Mouse (Mus musculus) adrenal gland, postnatal 25 days (tissue): ENCODE measurements around the gene Timm8a2. TPM values are rescaled to one million over a fixed set of nuclear protein-coding genes. Genes with fewer than 3 reads are reported as not detected.

Experiments used
- DNase-seq: peaks from one replicate; pipeline ENCODE4 v3.0.0; 2021; ENCODE audit warnings: mixed read lengths
- total RNA-seq: library from RNA; stranded (reverse); gene quantifications from 2 replicates; pipeline ENCODE4 v1.2.3, GENCODE M21; 2021

The Timm8a2 gene
- total RNA-seq, 1 experiment from 2014 or later = not detected

DNA sequence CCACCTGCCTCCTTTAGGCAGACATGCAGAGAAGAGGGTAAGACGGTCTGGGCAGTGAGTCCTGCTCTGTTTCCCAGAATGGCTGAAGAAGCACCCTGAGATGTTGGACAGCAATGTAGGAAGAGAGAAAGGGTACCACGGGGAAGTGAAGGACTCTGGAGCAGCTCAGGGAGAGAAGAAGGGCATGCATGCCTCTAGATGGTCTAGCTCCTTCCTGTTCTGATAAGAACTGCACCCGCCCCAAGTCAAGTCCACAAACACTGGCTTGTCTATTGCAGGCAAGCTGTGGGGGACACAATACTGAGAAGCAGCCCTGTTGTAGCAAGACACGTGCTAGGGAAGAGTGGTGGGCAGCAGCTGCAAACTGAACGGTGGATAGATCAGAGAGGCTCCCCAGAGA is 22.3 kb upstream of the Timm8a2 start:
- DNase-seq = no peak

DNA sequence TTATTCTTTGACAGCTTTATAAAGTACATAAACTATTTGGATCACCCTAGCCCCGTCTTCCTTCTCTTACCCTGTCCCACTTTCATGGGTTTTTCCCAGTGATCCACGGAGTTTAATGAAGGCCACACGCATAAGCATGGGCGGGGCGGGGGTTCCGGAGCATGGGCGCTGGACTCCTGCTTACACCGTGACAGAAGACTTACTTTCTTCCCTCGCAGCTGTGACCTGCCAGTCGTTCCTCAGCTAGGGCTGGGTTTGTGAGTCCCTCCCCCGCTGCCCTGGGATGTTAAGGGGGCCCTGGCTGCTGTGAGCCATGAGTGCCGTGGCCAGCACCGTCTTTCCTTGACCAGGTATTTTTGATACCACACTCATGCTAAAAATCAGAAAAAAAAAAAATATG is 21.7 kb upstream of the Timm8a2 start:
- no peak for DNase-seq

DNA sequence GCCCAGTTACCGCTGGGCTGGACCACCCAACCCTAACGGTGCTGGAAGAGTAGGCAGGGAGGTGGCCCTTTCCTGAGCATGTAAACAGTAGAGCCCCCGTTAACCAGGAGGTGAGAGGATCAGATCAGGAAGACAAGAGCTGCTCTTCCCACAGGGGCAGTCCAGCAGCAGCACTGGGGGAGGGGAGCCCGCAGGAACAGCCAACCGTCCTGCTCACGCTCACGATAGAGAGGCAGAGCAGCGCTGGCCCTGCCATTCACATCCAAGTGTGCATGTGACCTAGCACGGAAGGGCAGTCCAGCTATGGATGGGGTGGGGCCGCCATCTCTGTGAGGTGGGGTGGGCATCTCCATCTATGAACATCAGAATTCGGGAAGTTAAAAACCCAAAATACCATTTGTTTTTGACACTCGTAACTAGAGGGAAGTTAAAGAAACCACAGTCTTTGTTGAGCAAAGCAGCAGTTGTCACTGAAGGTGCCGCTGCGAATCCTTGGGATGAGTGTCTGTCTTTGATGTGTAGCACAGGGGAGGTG is 21.0 kb upstream of the Timm8a2 start:
- no peak for DNase-seq

DNA sequence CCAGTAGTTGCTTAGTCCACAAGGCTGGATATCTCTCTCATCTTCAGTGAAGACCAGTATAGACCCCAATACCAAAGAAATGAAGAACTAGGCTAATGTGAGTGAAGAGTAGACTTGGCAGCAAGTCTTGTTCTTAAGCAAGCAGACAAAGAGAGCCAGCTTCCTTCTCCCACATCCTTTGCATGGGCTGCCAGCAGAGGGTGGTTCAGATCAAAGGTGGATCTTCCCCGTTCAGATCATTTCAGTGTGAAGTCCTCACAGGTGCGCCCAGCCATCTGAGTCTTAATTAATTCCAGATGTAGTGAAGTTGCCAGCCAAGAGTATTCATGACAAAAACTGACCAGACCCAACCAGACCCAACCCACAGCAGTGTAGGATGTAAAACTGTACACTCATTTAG is 16.5 kb upstream of the Timm8a2 start:
- DNase-seq = no peak

DNA sequence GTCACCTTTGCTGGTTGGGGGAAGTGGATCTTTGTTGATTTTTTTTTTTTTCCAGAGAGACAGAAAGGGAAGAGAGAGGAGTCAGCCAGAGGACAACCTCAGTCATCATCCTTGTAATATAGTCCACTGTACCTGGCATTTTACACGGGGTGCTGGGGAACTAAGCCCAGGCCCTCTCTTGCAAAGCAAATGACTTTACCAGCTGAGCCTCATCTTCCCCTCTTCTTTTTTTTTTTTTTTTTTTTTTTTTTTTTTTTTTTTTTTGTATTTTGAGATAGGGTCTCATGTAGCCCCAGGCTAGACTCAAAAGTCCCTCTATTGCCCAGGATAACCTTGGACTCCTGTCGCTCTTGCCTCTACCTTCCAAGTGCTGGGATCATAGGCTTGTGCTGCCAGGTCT is 15.1 kb upstream of the Timm8a2 start:
- DNase-seq = no peak

DNA sequence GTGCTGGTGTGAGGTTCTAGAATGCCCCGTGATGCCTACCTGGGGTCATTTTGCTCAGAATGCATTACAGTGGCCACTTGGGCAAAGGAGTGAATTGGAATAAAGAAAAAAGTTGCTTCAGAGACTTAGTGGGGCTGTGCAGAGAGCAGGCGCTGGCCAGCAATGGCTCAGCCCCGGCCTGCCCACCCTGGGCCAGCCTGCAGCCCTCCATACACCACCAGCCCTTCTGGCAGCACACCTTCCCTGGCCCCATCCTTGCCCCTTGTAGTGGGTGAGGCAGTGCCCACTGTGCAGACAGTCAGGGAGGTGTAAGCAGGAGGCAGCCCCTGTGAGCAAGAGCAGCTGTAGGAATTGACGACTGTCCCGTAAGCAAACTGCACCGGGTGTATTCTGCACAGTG is 13.9 kb upstream of the Timm8a2 start:
- no peak for DNase-seq

DNA sequence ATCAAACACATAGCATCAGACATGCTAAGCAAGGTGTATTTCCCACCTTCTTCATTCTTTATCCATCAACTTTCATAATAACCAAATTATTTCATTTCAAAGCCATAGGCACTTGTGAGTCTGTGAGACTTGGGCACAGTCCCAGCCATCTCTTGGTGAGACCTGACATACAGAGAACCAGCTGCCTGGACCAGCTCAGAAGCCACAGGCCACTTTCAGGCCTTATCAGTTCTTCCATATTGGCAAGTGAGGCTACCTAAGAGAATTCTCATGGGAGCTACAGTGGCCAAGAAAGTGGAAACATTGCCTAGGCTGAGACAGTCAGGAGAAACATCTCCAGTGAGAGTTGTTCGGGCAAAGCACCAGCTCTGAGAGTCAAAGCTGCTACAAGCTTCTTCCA is 11.4 kb upstream of the Timm8a2 start:
- no peak for DNase-seq

DNA sequence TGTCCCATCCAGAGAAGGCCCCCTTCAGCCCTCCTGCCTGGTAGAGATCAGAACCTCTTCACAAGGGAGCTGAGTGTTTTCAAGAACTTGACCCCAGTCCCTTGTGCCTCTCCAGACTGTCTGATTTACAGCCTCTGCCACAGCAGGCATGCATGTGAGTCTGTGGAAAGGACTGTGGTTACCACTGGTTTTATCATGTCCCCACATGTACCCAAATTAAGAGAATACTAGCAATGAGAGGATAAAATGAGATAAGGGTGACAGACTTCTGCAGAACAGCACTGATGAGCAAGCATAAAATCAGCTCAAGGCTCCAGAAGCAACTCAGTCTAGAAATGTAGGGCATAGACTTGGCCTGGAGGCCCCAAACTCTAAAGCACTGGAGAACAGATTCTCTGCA is 10.5 kb upstream of the Timm8a2 start:
- no peak for DNase-seq

DNA sequence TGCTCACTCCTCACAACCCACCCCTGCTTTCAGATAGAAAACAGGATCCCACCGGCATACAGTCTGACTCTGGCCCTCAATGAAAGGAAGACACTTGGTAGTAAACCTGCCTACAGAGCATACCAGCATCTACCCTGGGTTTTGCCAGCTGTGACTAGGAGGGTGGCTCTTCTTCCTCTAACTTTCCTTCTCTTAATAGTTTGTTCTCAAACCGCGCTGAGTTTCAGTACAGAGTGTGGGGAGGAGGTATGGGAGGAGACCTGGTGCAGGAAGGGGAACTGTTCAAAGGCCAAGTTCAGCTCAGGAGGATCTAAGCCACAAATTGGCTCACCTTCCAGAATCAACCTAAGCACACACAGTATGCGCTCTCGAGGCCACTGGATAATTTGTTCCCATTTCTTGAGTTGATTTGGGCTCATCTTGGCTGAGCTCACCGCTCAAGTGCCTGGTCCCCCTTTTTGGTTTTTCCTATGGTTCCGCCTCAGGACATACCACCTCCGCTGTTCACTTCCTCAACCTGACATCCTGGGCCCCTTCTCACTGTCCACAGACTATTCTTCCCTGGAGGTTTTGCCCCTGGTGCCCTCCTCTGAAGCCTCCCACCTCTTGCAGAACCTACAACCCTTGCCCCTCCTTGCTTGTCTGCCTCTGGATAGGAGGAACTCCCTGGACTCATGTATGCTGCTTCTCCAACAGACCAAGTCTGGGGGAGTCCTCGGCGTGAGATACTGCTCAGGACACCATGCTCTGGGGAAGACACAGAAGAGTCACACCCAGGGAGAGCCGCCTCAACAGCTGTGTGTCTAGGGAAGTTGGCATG is 5.3 kb upstream of the Timm8a2 start:
- no peak for DNase-seq

DNA sequence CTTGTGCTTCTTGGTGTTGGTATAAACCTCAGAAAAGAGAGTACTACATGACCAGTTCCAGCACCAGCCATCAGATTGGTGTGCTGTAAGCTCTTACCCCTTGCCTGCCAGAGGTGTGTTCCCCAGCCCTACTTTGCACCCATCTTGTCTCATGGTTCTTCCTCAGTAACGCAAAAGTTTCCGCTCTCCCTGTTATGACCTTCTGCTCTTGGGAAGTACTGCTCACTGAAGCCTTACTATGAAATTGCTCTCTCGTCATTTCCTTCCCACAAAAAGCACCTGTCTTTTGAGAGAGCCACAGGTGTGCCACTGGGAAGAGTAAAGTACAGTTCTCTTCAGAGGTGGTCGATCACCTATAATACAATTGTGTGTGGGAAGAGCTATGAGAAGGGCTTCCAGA is 4.6 kb upstream of the Timm8a2 start:
- DNase-seq = no peak

DNA sequence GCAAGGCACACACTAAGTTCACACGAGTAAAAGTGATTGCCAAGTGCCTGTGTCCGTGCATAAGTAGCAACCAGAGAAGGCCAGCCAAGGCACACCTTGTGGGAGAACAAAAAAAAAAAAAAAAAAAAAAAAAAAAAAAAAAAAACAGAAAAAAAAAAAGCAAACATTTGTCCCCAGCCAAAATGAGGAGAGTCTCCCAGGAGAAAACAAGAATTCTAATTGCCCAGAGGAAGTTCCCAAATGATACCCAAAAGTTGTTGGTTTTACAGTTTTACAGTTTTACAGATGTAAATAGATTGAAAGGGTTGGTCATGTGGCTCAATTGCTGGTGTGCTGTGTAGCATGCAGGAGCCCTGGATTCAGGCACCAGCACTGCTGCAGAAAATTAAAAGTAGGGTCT is 2.4 kb upstream of the Timm8a2 start:
- DNase-seq = no peak

DNA sequence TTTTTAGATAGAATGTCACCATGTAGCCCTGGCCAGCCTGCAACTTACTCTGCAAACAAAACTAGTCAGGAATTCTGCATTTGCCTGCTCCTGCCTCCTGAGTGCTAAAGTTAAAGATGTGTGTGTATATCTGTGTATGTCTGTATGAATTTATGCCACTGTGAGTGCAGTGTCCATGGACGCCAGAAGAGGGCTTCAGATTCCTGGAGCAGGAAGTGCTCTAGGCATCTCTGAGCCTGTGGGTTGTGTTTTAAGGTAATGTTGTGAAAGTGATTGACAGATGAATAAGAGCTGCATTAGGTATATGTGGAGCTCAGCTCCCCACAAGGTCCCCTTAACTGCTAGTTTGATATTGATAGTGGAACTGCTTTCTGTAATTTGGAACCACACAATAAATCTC is 707 bp downstream of the Timm8a2 start:
- no peak for DNase-seq

DNA sequence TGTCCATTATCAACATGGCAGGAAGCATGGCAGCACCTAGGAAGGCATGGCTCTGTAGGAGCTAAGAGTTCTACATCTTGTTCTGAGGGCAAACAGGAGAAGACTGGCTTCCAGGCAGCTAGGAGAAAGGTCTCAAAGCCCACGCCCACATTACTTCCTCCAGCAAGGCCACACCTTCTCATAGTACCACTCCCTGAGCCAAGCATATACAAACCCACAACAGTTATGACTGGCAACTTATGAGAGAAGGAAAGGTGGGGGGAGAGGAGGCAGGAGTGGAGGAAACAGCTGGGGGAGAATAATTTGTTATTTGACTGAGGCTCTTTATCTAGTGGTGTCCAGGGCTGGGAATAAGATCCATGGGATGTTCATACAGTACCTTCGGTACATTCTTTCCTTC is 1.4 kb downstream of the Timm8a2 start:
- DNase-seq = no peak

DNA sequence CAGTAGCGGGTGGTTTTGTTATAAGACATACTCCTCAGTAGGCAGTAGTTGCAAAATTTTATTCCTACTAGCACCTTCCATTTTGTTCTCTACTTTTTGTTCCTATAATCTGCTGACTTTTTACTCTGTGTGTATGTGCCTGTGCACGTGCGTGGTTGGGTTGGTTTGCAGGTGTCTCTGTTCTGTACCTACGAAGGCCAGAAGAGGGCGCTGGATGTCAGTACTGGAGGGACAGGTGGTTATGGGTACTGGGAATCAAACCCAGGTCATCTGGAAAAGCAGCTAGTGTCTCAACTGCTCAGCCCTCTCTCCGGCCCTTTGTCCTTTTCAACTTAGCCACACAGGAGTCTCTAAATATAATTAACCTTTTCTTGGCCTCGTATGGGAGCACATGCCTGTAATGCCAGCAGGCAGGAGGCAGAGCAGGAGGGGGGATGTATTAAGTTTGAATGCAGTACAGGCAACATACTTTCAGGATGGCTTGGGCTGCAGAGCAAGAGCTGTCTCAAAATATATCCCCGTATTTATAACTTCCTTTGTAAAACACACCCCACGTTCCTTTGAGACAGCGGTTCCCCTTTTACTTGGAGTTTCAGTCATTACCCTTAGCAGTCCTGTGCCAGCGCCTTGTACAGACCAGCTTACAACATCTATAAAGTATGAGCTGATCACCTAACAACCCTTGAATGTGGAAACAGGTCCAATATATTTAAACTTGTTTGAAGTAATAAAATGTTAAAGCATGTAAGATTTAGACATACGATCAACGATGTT is 4.6 kb downstream of the Timm8a2 start:
- no peak for DNase-seq

DNA sequence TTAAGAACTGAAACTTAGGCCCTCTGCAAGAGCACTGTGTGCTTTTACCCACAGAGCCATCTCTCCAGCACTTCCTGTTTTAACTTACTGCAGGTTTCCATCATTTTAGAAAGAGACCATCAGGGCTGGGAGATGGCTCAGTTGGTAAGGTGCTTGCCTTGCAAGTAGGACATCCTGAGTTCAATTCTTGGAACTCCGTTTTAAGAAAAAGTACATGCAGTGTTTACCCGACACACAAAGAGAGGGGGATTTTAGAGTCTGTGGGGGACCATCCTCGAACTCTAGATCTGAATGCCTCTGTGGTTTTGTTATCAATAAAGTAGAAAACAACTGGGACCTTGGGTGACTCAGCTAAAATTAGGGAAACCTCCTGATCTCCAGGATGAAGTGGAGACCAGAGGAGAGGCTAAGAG is 6.9 kb downstream of the Timm8a2 start:
- DNase-seq = no peak

DNA sequence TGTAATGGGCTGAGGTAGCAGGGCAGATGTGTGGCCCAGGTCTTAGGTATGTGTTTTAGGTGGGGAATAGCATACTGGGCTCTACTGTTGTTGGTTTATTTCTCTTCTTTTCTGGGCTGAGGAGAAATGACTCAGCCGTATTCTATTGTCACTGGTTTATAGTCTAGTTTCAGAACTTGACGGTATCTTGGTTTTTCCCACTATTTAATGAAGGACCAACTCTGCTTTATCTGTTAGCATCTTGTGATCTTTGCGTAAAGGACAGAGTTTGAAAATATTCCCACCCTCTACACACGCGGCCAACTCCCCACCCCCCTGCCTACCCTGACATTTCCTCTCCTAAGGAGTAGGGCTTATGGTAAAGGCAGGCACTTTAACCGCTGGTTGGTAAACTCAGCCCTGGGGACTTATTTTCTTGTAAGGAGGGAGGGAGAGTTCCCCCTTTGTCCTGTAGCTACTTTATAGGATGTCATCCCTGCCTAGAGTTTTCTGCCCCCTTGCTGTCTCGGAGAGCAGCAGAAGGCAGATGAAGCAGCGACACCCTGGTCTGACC is 7.7 kb downstream of the Timm8a2 start:
- no peak for DNase-seq

DNA sequence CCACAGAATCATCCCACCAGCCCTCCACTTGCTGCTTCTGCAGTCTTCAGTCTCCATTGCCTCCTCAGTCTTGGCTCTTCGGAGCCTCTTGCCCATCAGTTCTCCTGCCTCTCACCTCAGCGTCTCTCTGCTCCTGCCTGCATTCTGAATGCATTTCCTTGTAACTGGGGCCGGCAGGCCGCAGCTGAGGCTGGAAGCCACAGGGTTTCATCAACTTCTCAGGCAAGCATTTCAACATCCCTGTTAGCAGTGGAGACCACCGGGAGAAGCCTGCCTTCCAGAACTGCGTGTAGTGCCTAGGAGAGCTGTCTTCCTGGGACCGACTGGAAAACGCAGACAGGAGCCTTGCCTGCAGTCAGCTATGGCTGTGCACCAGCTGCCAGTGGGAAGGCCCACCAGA is 13.3 kb downstream of the Timm8a2 start:
- DNase-seq = no peak

DNA sequence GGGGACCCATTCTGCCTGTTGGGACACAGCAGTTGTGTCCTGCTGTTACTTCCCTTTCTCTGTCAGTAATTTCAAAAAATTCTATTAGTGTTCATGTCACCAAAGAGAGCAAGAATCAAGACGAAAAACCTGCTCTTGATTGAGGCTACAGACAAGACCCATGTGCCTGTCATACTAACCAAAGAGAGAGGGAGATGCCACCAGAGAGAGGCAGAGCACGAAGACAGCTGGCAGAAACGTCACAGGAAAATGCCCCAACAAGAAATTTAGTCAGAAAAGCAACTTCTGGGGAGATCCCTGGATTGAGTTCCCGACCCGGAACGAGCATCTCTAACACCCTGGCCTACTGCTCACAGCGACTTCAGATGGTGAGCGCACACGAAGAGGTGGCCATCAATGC is 14.3 kb downstream of the Timm8a2 start:
- DNase-seq = no peak

DNA sequence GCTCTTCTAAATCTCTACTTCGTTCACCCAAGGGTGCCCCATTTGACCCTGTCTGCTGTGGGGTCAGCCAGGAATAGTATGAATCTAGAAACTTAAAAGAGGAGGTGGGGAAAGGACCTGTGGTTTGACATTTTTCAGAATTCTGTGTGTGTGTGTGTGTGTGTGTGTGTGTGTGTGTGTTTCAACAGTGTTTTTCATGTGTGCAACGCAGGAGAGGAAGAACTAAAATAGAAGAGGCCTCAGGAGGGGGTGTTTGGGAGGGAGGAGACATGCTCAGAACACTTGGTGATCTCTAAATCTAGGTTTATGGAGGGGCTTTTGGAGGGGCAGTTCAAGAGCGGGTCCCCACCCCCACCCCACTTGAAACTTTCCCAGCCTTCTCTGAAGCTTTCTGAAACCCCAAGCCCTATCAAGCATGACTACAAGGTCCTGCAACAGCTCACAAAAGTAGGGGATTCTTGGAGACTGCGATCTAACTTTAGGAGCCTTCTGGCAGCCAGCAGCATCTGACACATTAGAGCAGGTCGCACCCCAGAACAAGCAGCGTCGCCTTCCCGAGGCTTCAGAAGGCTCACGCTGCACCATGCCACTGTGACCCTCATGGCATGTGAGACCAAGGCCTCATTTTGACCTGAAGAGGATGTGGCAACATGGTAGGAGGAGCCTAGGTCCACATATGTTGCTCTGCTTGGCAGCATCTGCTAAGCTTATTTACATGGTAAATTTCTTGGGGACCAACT is 18.6 kb downstream of the Timm8a2 start:
- DNase-seq = no peak

DNA sequence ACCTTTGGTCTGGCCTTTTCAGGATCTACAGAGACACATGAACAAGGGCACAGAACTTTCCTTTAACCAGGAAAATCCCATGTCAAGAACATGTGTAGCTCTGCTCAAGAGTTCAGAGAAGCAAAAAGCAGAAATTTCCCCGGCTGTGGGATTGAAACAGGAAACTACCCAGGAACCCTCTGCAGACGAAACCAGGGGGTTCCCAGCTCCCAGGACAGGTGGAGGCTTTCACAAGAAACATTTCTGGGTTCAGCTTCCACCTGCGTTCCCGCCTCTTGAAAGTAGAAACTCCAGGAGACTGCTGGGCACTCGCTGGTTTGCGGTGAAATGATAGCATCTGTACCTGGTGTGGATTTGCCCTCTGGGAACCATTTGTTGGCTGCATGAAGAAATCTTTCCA is 22.4 kb downstream of the Timm8a2 start:
- no peak for DNase-seq

DNA sequence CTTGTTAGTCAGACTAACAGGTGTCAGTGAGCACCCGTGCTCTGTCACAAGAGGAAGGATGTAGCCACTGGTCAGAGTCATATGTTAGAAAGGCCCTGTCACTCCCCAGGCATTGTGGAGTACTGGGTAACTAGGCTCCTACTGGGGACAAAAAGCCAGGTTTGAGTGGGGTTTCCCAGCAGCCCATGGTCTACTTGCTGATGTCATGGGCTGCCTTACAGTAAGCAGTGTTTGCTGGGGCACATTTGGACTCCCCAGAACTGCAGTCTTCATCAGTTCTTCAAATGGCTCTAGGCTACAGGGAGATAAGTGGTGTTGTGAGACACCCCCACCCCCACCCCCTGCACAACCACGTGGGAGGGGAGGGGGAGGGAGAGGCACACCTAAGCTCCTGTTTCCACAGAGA is 23.5 kb downstream of the Timm8a2 start:
- DNase-seq = no peak

DNA sequence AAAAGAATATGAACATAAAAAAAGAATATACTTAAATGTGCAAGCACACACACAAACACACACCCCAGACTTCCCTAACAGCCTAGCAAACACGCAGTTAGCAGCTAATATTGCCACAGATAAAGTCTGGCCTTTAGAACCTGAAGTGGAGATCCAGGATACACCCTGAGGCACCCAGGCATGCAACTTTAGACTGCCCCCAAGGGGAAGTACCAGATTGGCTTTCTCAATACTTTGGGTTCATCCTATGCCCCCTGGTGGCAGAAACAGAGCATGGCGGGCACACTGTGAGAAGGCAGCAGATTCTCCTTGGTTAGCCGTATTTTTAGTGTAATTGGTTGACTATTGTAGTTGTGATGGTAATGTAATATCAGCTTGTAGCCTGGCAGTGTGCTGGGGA is 26.2 kb downstream of the Timm8a2 start:
- DNase-seq = peak; percentile 77

DNA sequence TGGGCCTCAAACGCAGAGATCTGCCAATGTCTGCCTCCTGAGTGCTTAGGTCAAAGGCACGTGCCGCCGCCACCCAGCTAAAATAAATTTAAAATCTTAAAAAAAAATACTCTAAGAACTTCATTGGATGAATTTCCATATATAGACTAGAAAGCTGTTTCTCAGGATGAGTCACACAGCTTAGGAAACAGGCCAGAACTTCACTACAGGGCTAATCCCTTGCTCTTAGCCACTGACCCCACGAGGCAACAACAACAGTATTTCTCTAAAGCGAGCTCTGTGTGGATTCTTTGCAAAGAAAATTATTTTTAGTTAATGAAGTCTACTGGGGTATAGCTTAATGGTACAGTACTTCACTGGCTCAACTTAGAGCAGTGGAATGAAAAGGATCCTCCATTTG is 26.9 kb downstream of the Timm8a2 start:
- DNase-seq = no peak
